Comparison of ENCODE assay signal across 24 mouse cellular contexts in the genomic region with DNA sequence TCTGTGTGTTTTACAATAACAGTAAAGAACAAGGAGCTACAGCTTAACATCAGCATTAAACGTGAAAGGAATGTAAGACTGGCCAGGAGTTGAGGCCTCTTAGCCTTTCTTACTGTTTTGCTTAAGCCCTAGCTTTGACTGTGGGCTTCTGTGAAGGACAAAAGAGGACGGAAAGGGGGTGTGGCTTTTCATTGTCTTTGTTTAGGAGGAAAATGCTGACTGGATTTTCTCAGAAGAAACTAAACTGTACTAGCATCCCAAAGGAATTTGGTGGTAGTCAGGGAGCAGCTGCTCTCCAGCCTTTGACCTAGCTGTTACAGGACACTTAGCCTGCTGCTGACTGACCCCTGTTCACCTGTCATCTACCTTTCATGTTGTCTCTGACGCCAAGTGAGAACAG. TPM values are rescaled to one million over a fixed set of nuclear protein-coding genes. Genes with fewer than 3 reads are reported as not detected.
"Had no signal": no experiment of that assay in that cellular context is flagged by ENCODE, and none has a peak within 500 bp of the region (broad histone marks: within the 10 kb centered on the region; RNA-seq: fewer than 3 reads in every experiment).

No protein-coding gene starts in this region.

- DNase-seq: lung, embryonic 14.5 days; lung, postnatal 10 days; lung, postnatal 4 days; midbrain, embryonic 14.5 days; retina, postnatal 1 day; right cerebral cortex, adult 18-20 months; right cerebral cortex, postnatal 25 days; right cerebral cortex, postnatal 4 days; spleen, adult 18-20 months; thymus, adult 18-20 months; thymus, postnatal 14 days; thymus, postnatal 36 days had no signal

- H3K27ac ChIP-seq: midbrain, embryonic 10.5 days; midbrain, embryonic 12.5 days; neural tube, embryonic 13.5 days; neural tube, embryonic 15.5 days had no signal

- ATAC-seq: midbrain, embryonic 16.5 days had no signal

- H3K4me3 ChIP-seq: midbrain, embryonic 10.5 days; midbrain, embryonic 12.5 days; myocyte; neural tube, embryonic 13.5 days; neural tube, embryonic 15.5 days had no signal

- H3K9ac ChIP-seq: lung, embryonic 14.5 days; midbrain, embryonic 12.5 days; neural tube, embryonic 13.5 days; neural tube, embryonic 15.5 days had no signal

- H3K4me2 ChIP-seq: lung, embryonic 14.5 days; midbrain, embryonic 12.5 days; neural tube, embryonic 13.5 days; neural tube, embryonic 15.5 days had no signal

- H3K27me3 ChIP-seq: midbrain, embryonic 12.5 days; neural tube, embryonic 13.5 days; neural tube, embryonic 15.5 days had no signal

- H3K9me3 ChIP-seq: midbrain, embryonic 10.5 days; midbrain, embryonic 12.5 days; neural tube, embryonic 13.5 days; neural tube, embryonic 15.5 days had no signal

RNA-seq across cellular contexts. Expression of a gene that starts 22.4 kb away (rescaled TPM):
- polyA plus RNA-seq: lung, embryonic 14.5 days; lung, embryonic 16.5 days; midbrain, embryonic 10.5 days; midbrain, embryonic 12.5 days; midbrain, embryonic 14.5 days; midbrain, embryonic 16.5 days; myocyte; neural tube, embryonic 11.5 days; neural tube, embryonic 13.5 days; neural tube, embryonic 15.5 days; small intestine, adult 2 months; stomach, embryonic 14.5 days; stomach, embryonic 16.5 days; thymus, postnatal 0 days had no signal
